Mouse (Mus musculus): Measurements from ENCODE around the gene Ddx46.

Ddx46 gene

DNA sequence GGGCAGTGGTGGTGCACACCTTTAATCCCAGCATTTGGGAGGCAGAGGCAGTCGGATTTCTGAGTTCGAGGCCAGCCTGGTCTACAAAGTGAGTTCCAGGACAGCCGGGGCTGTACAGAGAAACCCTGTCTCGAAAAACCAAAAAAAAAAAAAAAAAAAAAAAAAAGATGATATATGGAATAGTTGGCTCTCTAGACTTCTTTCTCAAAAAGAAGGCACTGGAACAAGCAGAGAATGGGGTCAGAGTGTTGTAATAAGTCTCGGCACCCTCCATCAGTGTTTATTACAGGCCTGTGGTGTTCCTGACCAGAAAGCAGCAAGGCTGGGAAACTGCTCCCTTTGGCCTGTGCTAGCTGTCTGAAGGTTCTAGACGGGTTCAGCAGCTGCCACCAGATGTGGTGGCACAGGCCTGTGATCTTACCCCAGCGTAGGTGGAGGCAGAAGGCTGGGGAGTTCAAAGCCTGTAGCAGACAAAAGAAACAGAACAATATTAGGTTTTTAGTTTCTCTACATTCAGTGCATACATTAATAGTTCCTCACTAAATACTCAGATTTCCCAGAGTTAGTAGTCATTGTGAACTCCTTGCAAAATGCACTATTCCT, 81.2 kb downstream of the Ddx46 start:
- peak; percentile 12 to 23 for DNase-seq (ENCODE audit: low read depth in 2 of 2, low spot score in 2 of 2)

- no peak for DNase-seq (ENCODE audit: low read depth in 2 of 2, low spot score in 2 of 2)
Measured at GRCm38 (mm10) chr13:55721516-55721915, 86.7 kb downstream of the Ddx46 start.

GRCm38 (mm10) chr13:55721995-55722394, 87.2 kb downstream of the Ddx46 start:
- no peak for DNase-seq (ENCODE audit: low read depth in 2 of 2, low spot score in 2 of 2)

- DNase-seq (ENCODE audit: low read depth in 2 of 2, low spot score in 2 of 2): peak in 1 of 2 experiments; percentile 21
Measured at GRCm38 (mm10) chr13:55726598-55727119, 91.8 kb downstream of the Ddx46 start.

DNA sequence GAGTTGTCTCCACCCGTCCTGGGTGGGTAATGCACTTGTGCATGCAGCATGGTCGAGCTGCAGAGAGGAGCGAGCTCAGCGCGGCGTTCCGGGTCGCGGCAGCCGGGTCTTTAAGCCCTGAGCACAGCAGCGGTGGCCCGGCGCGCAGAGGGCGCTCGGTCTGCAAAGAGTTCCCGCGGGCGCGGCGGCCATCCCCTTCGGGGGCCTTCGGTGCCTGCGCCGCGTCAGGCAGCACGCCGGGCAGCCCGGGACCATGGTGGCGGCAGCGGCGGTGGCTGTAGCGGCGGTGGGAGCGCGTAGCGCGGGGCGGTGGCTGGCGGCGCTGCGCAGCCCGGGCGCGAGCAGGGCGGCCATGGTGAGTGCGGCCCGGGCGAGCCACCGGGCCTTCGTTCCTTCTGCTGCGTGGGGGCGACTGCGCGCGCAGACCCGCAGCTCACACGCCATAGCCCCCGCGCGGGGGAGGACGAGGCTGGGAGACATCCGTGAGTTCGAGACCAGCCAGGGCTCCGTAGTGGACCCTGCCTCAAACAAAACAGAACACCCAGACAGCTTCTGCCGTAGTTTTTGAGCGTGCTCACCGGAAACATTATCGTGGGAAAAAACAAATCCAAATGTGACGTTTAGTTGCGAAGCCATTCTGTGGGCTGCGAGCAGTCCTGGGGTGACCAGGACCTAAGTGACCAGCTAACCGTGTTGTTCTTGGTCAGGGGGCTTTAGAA, 92.5 kb downstream of the Ddx46 start, which contains the start of gene Pcbd2:
TSS of gene Pcbd2 (plus strand) at position 249 of the 719 bp plus-strand sequence.
- DNase-seq (ENCODE audit: low read depth in 2 of 2, low spot score in 2 of 2): peak; percentile 75 to 76

DNA sequence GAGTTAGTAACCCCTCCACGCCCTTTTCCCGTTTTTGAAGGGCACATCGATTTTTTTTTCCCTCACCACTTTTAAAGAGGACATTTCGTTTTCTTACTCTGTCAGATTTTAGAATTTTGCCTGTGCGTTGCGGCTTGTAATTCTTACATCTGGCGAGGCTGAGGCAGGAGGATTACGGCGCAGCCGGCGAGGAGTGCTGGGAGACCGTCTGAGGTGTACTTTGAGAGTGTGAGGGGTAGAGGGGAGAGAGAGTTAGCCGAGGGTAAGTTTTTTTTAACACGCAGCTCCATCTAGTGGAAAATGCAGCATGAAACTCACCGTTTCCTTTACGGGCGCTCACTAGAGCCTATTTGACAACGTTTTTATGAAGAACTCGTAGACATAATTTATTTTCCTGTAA, 93.0 kb downstream of the Ddx46 start:
- DNase-seq (ENCODE audit: low read depth in 2 of 2, low spot score in 2 of 2): peak; percentile 71 to 80

DNA sequence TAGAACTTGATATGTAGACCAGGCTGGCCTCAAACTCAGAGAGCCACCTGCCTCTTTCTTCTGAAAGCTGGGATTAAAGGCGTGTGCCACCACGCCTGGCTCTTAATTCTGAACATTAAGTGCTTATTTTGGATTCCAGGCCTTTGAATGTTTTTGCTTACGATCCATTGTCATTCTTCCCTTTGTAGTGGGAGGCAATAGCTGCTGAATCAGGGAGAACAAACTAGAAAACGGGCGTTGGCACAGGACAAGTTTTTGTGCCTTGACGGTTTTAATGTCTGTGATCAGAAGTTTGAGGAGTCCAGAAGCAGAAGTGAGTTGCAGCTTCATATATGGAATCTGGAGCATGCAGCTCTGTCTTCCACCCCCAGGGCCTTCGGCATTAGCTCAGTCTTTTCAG, 95.9 kb downstream of the Ddx46 start:
- DNase-seq (ENCODE audit: low read depth in 2 of 2, low spot score in 2 of 2): no peak

All from CD8-positive naive resting alpha-beta T cell, adult 2 months (primary cell).